Mouse (Mus musculus) stomach, postnatal 0 days (tissue): ENCODE data around the gene Lrit3. TPM values are rescaled to one million over a fixed set of nuclear protein-coding genes. Genes with fewer than 3 reads are reported as not detected.

ENCODE experiments used
- ATAC-seq: fragments of 200-750 bp; cut with Nextera tagmentation; 2 replicates; pipeline ENCODE4 v1.8.0; 2017; ENCODE audit not compliant: low FRiP score, low TSS enrichment
- DNase-seq: peaks from one replicate; pipeline ENCODE4 v3.0.0-alpha.2; 2016; ENCODE audit warnings: low spot score
- H3K27ac ChIP-seq: fragments of 300-500 bp; sonication (generic); replicated peaks from 2 replicates; pipeline ENCODE4 v1.5.1; 2014; ENCODE audit warnings: mild to moderate bottlenecking, control low read depth
- H3K27me3 ChIP-seq: fragments of 300-500 bp; sonication (generic); 2 replicates; pipeline ENCODE4 v1.6.1; 2014; ENCODE audit warnings: low read length; ENCODE audit not compliant: control insufficient read depth, insufficient read depth
- H3K36me3 ChIP-seq: fragments of 300-500 bp; sonication (generic); 2 replicates; pipeline ENCODE4 v1.6.1; 2014; ENCODE audit warnings: low read length, mixed read lengths; ENCODE audit not compliant: control insufficient read depth, insufficient read depth
- H3K4me1 ChIP-seq: fragments of 300-500 bp; sonication (generic); replicated peaks from 2 replicates; pipeline ENCODE4 v1.6.1; 2014; ENCODE audit warnings: antibody characterized with exemption; ENCODE audit not compliant: control insufficient read depth, insufficient read depth
- H3K4me2 ChIP-seq: fragments of 300-500 bp; sonication (generic); replicated peaks from 2 replicates; pipeline ENCODE4 v1.6.1; 2014; ENCODE audit warnings: low read depth, mild to moderate bottlenecking, control low read depth, moderate library complexity
- H3K4me3 ChIP-seq: fragments of 300-500 bp; sonication (generic); 2 replicates; pipeline ENCODE4 v1.5.1; 2014; ENCODE audit warnings: low read depth, low read length, control low read depth
- H3K9ac ChIP-seq: fragments of 300-500 bp; sonication (generic); 2 replicates; pipeline ENCODE4 v1.6.1; 2014; ENCODE audit warnings: mild to moderate bottlenecking, low read length, control low read depth, mixed read lengths
- H3K9me3 ChIP-seq: fragments of 300-500 bp; sonication (generic); 2 replicates; pipeline ENCODE4 v1.6.1; 2016; ENCODE audit warnings: low read length; ENCODE audit not compliant: control insufficient read depth
- CTCF ChIP-seq: IDR thresholded peaks from 2 replicates; pipeline ENCODE4 v1.5.1; 2016; ENCODE audit warnings: antibody characterized with exemption, low read depth, mild to moderate bottlenecking, moderate library complexity
- EP300 ChIP-seq: optimal IDR thresholded peaks from 2 replicates; pipeline ENCODE3; 2016; ENCODE audit warnings: antibody characterized with exemption
- WGBS: fragments of 180-500 bp; shearing (Covaris S2); extraction: QIAGEN DNeasy Blood & Tissue Kit; methylation state at CpG from one replicate; pipeline ENCODE4 v1.1.7; 2014; 5-methylcytosine and 5-hydroxymethylcytosine counted together
- polyA plus RNA-seq: library from polyadenylated mRNA; unstranded; fragments of >200 nt; fragmentation: Nextera tagmentation; extraction: Ambion mirVana; gene quantifications from 2 replicates; pipeline ENCODE4 v1.2.1, GENCODE M21; 2015

Lrit3 gene
- polyA plus RNA-seq, 1 experiment from 2014 or later, result 0.32 TPM

- H3K4me3 ChIP-seq, result no peak overlapping the region
- H3K27me3 ChIP-seq, result no peaks in the 10 kb centered on the region
- H3K9me3 ChIP-seq, result no peaks in the 10 kb centered on the region
- no peaks in the 10 kb centered on the region for H3K36me3 ChIP-seq
- ATAC-seq, result no peak
- no peak for DNase-seq
- TF ChIP-seq EP300 (no peak), CTCF (no peak)
- H3K4me1 ChIP-seq, result no peaks in the 10 kb centered on the region
- WGBS, result 80% methylated on average over 11 of the region's 11 CpGs
- no peak overlapping the region for H3K4me2 ChIP-seq
- H3K9ac ChIP-seq, result no peak overlapping the region
- H3K27ac ChIP-seq, result no peak overlapping the region
Observed at GRCm38 (mm10) chr3:129798551-129798950, 5.3 kb downstream of the Lrit3 start.

DNA sequence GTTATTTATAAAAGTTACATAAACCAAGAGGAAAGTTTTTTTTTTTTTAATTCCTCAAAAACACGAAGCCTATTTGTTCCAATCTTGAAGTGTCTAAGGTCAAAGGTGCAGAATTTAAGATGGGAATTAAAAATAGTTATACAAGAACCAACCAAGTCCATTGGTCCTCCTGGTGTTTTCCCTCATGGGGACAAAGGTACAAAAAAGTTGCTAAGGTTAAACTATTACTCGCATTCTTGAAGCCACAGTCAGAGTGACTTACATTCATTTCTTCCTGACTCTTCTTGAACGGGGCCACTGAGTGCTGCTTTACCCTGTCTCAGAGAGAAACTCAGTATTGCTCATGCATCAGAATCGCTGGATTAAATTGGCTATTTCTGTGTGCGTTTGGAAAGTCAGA is 6.5 kb downstream of the Lrit3 start:
- H3K4me2 ChIP-seq, result no peak overlapping the region
- no peaks in the 10 kb centered on the region for H3K4me1 ChIP-seq
- no peaks in the 10 kb centered on the region for H3K36me3 ChIP-seq
- 63% methylated on average over 5 of the region's 5 CpGs for WGBS
- no peaks in the 10 kb centered on the region for H3K9me3 ChIP-seq
- H3K27ac ChIP-seq, result no peak overlapping the region
- ATAC-seq (no peak), DNase-seq (no peak)
- TF ChIP-seq EP300, result no peak
- TF ChIP-seq CTCF, result no peak
- no peaks in the 10 kb centered on the region for H3K27me3 ChIP-seq
- H3K4me3 ChIP-seq, result no peak overlapping the region
- H3K9ac ChIP-seq, result no peak overlapping the region

DNA sequence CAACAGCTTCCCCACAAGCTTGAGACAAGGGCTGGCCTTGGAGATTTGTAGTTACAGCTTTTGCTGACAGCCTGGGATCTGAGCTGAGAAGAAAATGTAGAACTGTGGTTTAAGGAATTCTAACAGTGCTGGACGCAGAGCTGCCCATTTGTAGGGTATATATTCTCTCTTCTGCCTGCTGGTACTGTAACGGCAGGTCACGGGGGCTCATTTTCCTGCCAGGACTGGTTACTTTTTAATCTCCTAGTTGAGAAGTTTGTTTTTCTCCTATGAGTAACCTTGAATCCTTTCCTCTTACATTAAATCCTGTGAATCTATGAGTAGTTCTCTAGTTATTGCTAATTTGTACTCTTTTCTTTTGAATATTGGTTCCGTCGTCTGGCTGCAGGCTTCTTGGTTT is 10.0 kb downstream of the Lrit3 start:
- no peak overlapping the region for H3K4me2 ChIP-seq
- no peak overlapping the region for H3K27ac ChIP-seq
- WGBS, result 81% methylated on average over 5 of the region's 5 CpGs
- DNase-seq, result no peak
- no peaks in the 10 kb centered on the region for H3K4me1 ChIP-seq
- H3K36me3 ChIP-seq, result no peaks in the 10 kb centered on the region
- H3K9ac ChIP-seq, result no peak overlapping the region
- H3K9me3 ChIP-seq, result no peaks in the 10 kb centered on the region
- no peak for TF ChIP-seq CTCF
- TF ChIP-seq EP300, result no peak
- H3K27me3 ChIP-seq, result no peaks in the 10 kb centered on the region
- H3K4me3 ChIP-seq, result no peak overlapping the region
- no peak for ATAC-seq

- 90% methylated on average over 3 of the region's 3 CpGs for WGBS
- Histone ChIP-seq H3K27ac (no peak overlapping the region), H3K9ac (no peak overlapping the region), H3K27me3 (no peaks in the 10 kb centered on the region), H3K4me3 (no peak overlapping the region), H3K4me2 (no peak overlapping the region), H3K9me3 (no peaks in the 10 kb centered on the region), H3K4me1 (no peaks in the 10 kb centered on the region), H3K36me3 (no peaks in the 10 kb centered on the region)
- no peak for TF ChIP-seq EP300
- TF ChIP-seq CTCF, result peak; percentile 26; the same call in 1 of the 2 replicates
- DNase-seq (no peak), ATAC-seq (no peak)
Observed at GRCm38 (mm10) chr3:129782746-129783145, 21.1 kb downstream of the Lrit3 start.

- no peak overlapping the region for H3K4me2 ChIP-seq
- TF ChIP-seq CTCF, result no peak
- no peak for TF ChIP-seq EP300
- no peaks in the 10 kb centered on the region for H3K4me1 ChIP-seq
- no peak overlapping the region for H3K9ac ChIP-seq
- no peaks in the 10 kb centered on the region for H3K36me3 ChIP-seq
- no peak overlapping the region for H3K4me3 ChIP-seq
- 54% methylated on average over 10 of the region's 10 CpGs for WGBS
- no peak for DNase-seq
- H3K27ac ChIP-seq, result no peak overlapping the region
- H3K27me3 ChIP-seq, result no peaks in the 10 kb centered on the region
- no peaks in the 10 kb centered on the region for H3K9me3 ChIP-seq
- ATAC-seq, result no peak
Observed at GRCm38 (mm10) chr3:129781435-129781834, 22.4 kb downstream of the Lrit3 start.

DNA sequence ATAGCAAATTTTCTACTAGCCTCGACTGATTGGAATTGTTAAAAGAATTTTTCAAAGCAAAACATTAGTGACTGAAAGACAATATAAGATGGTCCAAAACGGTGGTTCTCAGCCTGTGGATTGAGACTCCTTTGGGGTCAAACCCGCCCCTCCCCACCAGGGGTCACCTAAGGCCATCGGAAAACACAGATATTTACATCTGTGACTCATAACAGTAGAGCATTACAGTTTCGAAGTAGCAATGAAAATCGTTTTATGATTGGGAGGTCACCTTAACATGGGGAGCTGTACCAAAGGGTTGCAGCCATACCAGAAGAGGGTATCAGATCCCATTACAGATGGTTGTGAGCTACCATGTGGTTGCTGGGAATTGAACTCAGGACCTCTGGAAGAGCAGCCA is 32.6 kb downstream of the Lrit3 start:
- 78% methylated on average over 6 of the region's 6 CpGs for WGBS
- no peak for ATAC-seq
- H3K36me3 ChIP-seq, result no peaks in the 10 kb centered on the region
- no peaks in the 10 kb centered on the region for H3K9me3 ChIP-seq
- no peak for DNase-seq
- no peaks in the 10 kb centered on the region for H3K27me3 ChIP-seq
- H3K4me2 ChIP-seq, result no peak overlapping the region
- TF ChIP-seq CTCF (no peak), EP300 (no peak)
- no peaks in the 10 kb centered on the region for H3K4me1 ChIP-seq
- H3K4me3 ChIP-seq, result no peak overlapping the region
- H3K27ac ChIP-seq, result no peak overlapping the region
- no peak overlapping the region for H3K9ac ChIP-seq
